Mouse (Mus musculus): ENCODE data around the gene Dennd1b. TPM values are rescaled to one million over a fixed set of nuclear protein-coding genes. Genes with fewer than 3 reads are reported as not detected.

Dennd1b gene
- total and polyA plus RNA-seq, 3 experiments = 8.0 to 8.9 (median 8.0) TPM

DNA sequence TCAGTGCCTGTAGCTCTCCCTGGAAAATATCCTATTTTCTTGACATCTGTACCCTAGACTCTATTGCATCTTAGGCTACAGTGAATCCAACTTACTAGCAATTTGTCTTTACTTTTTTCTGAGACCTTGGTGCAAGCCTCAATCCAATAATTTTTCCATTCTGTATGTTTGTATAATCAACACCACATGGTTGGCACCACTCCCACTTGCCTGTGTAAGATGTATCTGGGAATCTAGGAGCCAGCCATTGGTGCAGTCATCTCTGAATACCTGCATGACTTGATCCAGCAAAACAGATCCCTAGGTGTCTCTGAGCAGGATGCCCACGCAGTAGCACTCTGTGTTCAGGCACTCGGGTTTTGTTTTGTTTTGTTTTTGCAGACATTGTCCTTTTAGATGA, 145.0 kb downstream of the Dennd1b start:
- H3K79me2 ChIP-seq (replicated peaks; ENCODE audit: control insufficient read depth, extremely low read depth, insufficient read depth, poor library complexity, severe bottlenecking) = no peaks in the 10 kb centered on the region

GRCm38 (mm10) chr1:139122626-139123025, 159.4 kb downstream of the Dennd1b start:
- no peaks in the 10 kb centered on the region for H3K27me3 ChIP-seq (replicated peaks)
- H3K9me3 ChIP-seq (replicated peaks; ENCODE audit: low read length) = no peaks in the 10 kb centered on the region
- no peak for DNase-seq (ENCODE audit: extremely low read depth)
- no peak overlapping the region for H3K4me2 ChIP-seq (ENCODE audit: insufficient read depth, low read depth, poor library complexity, severe bottlenecking)
- H3K36me3 ChIP-seq (replicated peaks in 1 of 2; ENCODE audit: control insufficient read depth in 1 of 2, insufficient read depth in 1 of 2, low read length in 1 of 2) = peaks cover 0 to 5% of the 10 kb centered on the region in 2 experiments
- no peaks in the 10 kb centered on the region for H3K79me2 ChIP-seq (replicated peaks; ENCODE audit: control insufficient read depth, extremely low read depth, insufficient read depth, poor library complexity, severe bottlenecking)
- H3K27ac ChIP-seq (ENCODE audit: insufficient read depth, low read depth) = no peak overlapping the region
- H3K4me3 ChIP-seq (replicated peaks in 1 of 3; ENCODE audit: low read depth in 2 of 3, low read length in 2 of 3, poor library complexity in 1 of 3) = no peak overlapping the region
- in situ Hi-C loops (cut with MboI; ENCODE audit: low pct_ligation_motif_present, low pct_unique_long_range_greater_than_20kb, low sequenced_read_pairs) (no loop called here), dilution Hi-C loops (cut with MboI; ENCODE audit: extremely low pct_ligation_motif_present, extremely low pct_unique_long_range_greater_than_20kb, low sequenced_read_pairs) (no loop called here)
- H3K9ac ChIP-seq (ENCODE audit: insufficient read depth, low read depth) = no peak overlapping the region
- H3K4me1 ChIP-seq (ENCODE audit: control insufficient read depth in 1 of 2, insufficient read depth in 2 of 2) = no peaks in the 10 kb centered on the region
- TF ChIP-seq MAX (IDR thresholded peaks at IDR 0.05; ENCODE audit: low read length) (no peak), UBTF (IDR thresholded peaks at IDR 0.05; ENCODE audit: low read depth, low read length) (no peak), ZNF384 (IDR thresholded peaks at IDR 0.05; ENCODE audit: low read depth, low read length) (no peak), ZMIZ1 (IDR thresholded peaks at IDR 0.05; ENCODE audit: low read depth, low read length) (no peak), KAT2A (IDR thresholded peaks at IDR 0.05; ENCODE audit: insufficient replicate concordance, low read length) (no peak), HCFC1 (IDR thresholded peaks at IDR 0.05; ENCODE audit: low read depth, low read length) (no peak), TBP (conservative IDR thresholded peaks at IDR 0.05; ENCODE audit: low read depth, low read length) (no peak), EP300 (IDR thresholded peaks at IDR 0.05; ENCODE audit: low read length) (no peak), POLR2AphosphoS2 (IDR thresholded peaks at IDR 0.05; ENCODE audit: low read depth, low read length) (no peak), JUN (IDR thresholded peaks at IDR 0.05; ENCODE audit: insufficient read depth, low read depth, low read length) (no peak), PAX5 (IDR thresholded peaks at IDR 0.05; ENCODE audit: low read length) (no peak), POLR2A (IDR thresholded peaks at IDR 0.05; ENCODE audit: low read depth, low read length) (no peak), IRF4 (IDR thresholded peaks at IDR 0.05; ENCODE audit: low read depth, low read length) (no peak), ZC3H11A (IDR thresholded peaks at IDR 0.05; ENCODE audit: low read depth, low read length) (no peak), RAD21 (IDR thresholded peaks at IDR 0.05; ENCODE audit: low read depth, low read length) (no peak)

More for the DNA sequence above, 145.0 kb downstream of the Dennd1b start:
- dilution Hi-C loops (cut with MboI; ENCODE audit: extremely low pct_ligation_motif_present, extremely low pct_unique_long_range_greater_than_20kb, low sequenced_read_pairs) (no loop called here), in situ Hi-C loops (cut with MboI; ENCODE audit: low pct_ligation_motif_present, low pct_unique_long_range_greater_than_20kb, low sequenced_read_pairs) (no loop called here)
- H3K36me3 ChIP-seq (replicated peaks in 1 of 2; ENCODE audit: control insufficient read depth in 1 of 2, insufficient read depth in 1 of 2, low read length in 1 of 2) = peaks cover 12 to 67% of the 10 kb centered on the region in 2 experiments
- no peaks in the 10 kb centered on the region for H3K4me1 ChIP-seq (ENCODE audit: control insufficient read depth in 1 of 2, insufficient read depth in 2 of 2)
- no peak for DNase-seq (ENCODE audit: extremely low read depth)
- H3K9ac ChIP-seq (ENCODE audit: insufficient read depth, low read depth) = no peak overlapping the region
- H3K4me2 ChIP-seq (ENCODE audit: insufficient read depth, low read depth, poor library complexity, severe bottlenecking) = no peak overlapping the region
- H3K9me3 ChIP-seq (replicated peaks; ENCODE audit: low read length) = no peaks in the 10 kb centered on the region
- no peak for TF ChIP-seq ZKSCAN1 (IDR thresholded peaks at IDR 0.05; ENCODE audit: borderline replicate concordance, low read depth, low read length)
- TF ChIP-seq USF2 (conservative IDR thresholded peaks at IDR 0.05; ENCODE audit: low read depth, low read length) = no peak
- no peak for TF ChIP-seq GABPA (IDR thresholded peaks at IDR 0.05; ENCODE audit: insufficient replicate concordance, low read depth, low read length)
- TF ChIP-seq TCF12 (IDR thresholded peaks at IDR 0.05; ENCODE audit: low read depth, low read length) = no peak
- TF ChIP-seq CHD1 (IDR thresholded peaks at IDR 0.05; ENCODE audit: low read depth, low read length) = no peak
- no peak for TF ChIP-seq SMC3 (IDR thresholded peaks at IDR 0.05; ENCODE audit: low read depth, low read length)
- no peak for TF ChIP-seq MYC (IDR thresholded peaks at IDR 0.05; ENCODE audit: low read depth, low read length)
- H3K27ac ChIP-seq (ENCODE audit: insufficient read depth, low read depth) = no peak overlapping the region
- H3K4me3 ChIP-seq (replicated peaks in 1 of 3; ENCODE audit: low read depth in 2 of 3, low read length in 2 of 3, poor library complexity in 1 of 3) = no peak overlapping the region
- no peaks in the 10 kb centered on the region for H3K27me3 ChIP-seq (replicated peaks)
